Mouse (Mus musculus) limb, embryonic 12.5 days (tissue): Measurements from ENCODE around the gene Stard7. TPM values are rescaled to one million over a fixed set of nuclear protein-coding genes. Genes with fewer than 3 reads are reported as not detected.

Source experiments
- ATAC-seq: fragments of 200-750 bp; cut with Nextera tagmentation; 2 replicates; pipeline ENCODE4 v1.8.0; 2017; ENCODE audit warnings: low read depth, moderate TSS enrichment; ENCODE audit not compliant: insufficient number of reproducible peaks, insufficient read depth, low FRiP score, low TSS enrichment
- H3K27ac ChIP-seq: fragments of 300-500 bp; sonication (generic); 2 replicates; pipeline ENCODE4 v1.5.1; 2016; ENCODE audit warnings: mild to moderate bottlenecking, moderate library complexity
- H3K27me3 ChIP-seq: fragments of 300-500 bp; sonication (generic); 2 replicates; pipeline ENCODE4 v1.6.1; 2016; ENCODE audit warnings: mild to moderate bottlenecking, moderate library complexity
- H3K36me3 ChIP-seq: fragments of 300-500 bp; sonication (generic); 2 replicates; pipeline ENCODE4 v1.6.1; 2016; ENCODE audit warnings: mild to moderate bottlenecking, moderate library complexity
- H3K4me1 ChIP-seq: fragments of 300-500 bp; sonication (generic); replicated peaks from 2 replicates; pipeline ENCODE4 v1.6.1; 2016
- H3K4me2 ChIP-seq: fragments of 300-500 bp; sonication (generic); 2 replicates; pipeline ENCODE4 v1.6.1; 2016; ENCODE audit warnings: mild to moderate bottlenecking, moderate library complexity
- H3K4me3 ChIP-seq: fragments of 300-500 bp; sonication (generic); replicated peaks from 2 replicates; pipeline ENCODE4 v1.5.1; 2016; ENCODE audit warnings: mild to moderate bottlenecking
- H3K9ac ChIP-seq: fragments of 300-500 bp; sonication (generic); replicated peaks from 2 replicates; pipeline ENCODE4 v1.6.1; 2016; ENCODE audit warnings: mild to moderate bottlenecking, moderate library complexity
- H3K9me3 ChIP-seq: fragments of 300-500 bp; sonication (generic); 2 replicates; pipeline ENCODE4 v1.6.1; 2016; ENCODE audit warnings: mild to moderate bottlenecking, moderate library complexity
- WGBS: fragments of 180-500 bp; shearing (Covaris S2); methylation state at CpG from one replicate; pipeline ENCODE4 v1.1.7; 2016; 5-methylcytosine and 5-hydroxymethylcytosine counted together
- polyA plus RNA-seq: library from polyadenylated mRNA; unstranded; fragments of >200 nt; fragmentation: Nextera tagmentation; extraction: Ambion mirVana; gene quantifications from 2 replicates; pipeline ENCODE4 v1.2.1, GENCODE M21; 2016

Stard7 gene
- polyA plus RNA-seq, 1 experiment from 2014 or later = 86.5 TPM

DNA sequence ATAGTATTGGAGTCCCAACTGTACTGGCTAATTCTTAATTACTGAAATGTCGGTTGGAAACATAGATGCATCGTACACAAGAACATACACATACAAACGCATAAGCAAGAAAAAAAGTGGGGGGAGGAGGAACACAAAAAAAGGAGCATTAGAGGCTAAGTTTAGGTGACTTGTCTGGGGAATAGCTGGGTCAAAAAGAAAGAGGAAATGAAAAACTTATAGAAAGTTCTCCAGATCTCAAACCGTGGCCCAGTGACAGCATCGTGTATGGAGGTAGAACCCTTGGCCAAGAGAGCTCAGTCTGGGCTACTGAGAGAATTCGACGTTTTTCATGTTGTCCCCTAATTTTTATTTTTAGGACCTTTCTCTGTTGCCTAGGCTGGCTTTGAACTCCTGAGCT is 40.7 kb downstream of the Stard7 start:
- Histone ChIP-seq H3K4me3 (no peak overlapping the region), H3K36me3 (no peaks in the 10 kb centered on the region), H3K27ac (no peak overlapping the region), H3K4me1 (no peaks in the 10 kb centered on the region), H3K9me3 (no peaks in the 10 kb centered on the region), H3K9ac (no peak overlapping the region), H3K27me3 (no peaks in the 10 kb centered on the region), H3K4me2 (no peak overlapping the region)
- no peak for ATAC-seq
- 89% methylated on average over 7 of the region's 7 CpGs for WGBS

DNA sequence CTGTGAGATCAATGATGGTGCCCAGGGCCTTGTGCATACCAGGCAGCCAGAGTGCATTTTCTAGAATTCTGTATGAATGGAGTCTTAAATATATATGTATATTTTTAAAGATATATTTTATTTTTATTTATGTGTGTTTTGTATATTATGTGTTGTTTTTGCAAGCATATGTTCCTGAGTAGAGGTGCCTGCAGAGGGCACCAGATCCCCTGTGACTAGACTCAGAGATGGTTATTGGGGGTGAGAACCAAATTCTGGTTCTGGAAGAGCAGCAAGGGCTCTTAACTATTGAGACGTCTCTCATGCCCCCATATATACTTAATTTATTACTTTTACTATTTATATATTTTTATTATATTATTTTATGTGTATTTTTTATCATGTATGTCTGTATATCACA is 41.2 kb downstream of the Stard7 start:
- H3K9me3 ChIP-seq = no peaks in the 10 kb centered on the region
- no peak for ATAC-seq

DNA sequence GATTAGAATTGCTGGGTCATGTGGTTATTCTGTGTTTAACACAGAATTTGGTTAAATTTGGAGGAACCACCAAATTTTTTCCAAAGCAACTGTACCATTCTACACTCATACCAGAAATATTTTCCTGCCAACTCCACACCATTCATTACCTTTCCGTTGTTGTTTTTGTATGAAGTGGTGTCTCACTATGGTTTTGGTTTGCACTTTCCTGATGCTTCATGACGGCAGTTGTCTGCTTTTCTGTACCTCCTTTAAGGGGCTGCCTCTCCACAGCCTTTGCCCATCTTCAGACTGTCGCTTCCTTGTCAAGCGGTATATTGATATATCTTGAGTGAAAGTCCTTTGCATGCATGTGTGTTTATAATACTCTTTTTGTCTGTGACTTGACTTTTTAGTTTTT is 42.8 kb downstream of the Stard7 start:
- no peaks in the 10 kb centered on the region for H3K9me3 ChIP-seq
- no peak for ATAC-seq
- H3K27ac ChIP-seq = no peak overlapping the region
- H3K36me3 ChIP-seq = no peaks in the 10 kb centered on the region
- no peak overlapping the region for H3K9ac ChIP-seq
- H3K4me2 ChIP-seq = no peak overlapping the region
- no peaks in the 10 kb centered on the region for H3K4me1 ChIP-seq
- WGBS = 96% methylated on average over 4 of the region's 4 CpGs
- H3K27me3 ChIP-seq = no peaks in the 10 kb centered on the region
- no peak overlapping the region for H3K4me3 ChIP-seq

More for the DNA sequence above, 41.2 kb downstream of the Stard7 start:
- Histone ChIP-seq H3K27ac (no peak overlapping the region), H3K4me2 (no peak overlapping the region), H3K9ac (no peak overlapping the region), H3K4me3 (no peak overlapping the region), H3K27me3 (no peaks in the 10 kb centered on the region), H3K4me1 (no peaks in the 10 kb centered on the region), H3K36me3 (no peaks in the 10 kb centered on the region)
- WGBS = 87% methylated on average over 1 of the region's 1 CpGs

DNA sequence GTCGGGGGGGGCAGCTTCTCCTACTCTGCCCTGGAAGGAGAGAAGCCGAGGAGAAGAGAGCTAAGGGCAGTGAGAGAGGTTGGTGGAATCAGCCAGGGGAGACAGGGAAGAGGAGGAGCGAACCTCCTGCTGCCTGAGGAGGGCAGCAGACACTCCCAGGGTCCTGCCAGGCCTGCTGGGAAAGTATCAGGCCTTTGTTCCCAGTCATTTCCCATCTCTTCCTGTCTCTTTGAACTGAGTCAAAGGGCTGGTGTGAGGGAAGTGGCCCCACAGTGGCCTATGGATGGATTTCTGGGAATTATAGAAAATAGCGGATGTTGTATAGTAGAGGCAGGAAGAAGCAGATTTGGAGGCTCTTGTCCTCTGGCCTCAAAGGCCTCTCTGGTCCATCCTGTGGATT is 43.9 kb downstream of the Stard7 start:
- Histone ChIP-seq H3K9me3 (no peaks in the 10 kb centered on the region), H3K4me2 (no peak overlapping the region), H3K36me3 (no peaks in the 10 kb centered on the region), H3K9ac (no peak overlapping the region), H3K4me1 (no peaks in the 10 kb centered on the region), H3K27ac (no peak overlapping the region), H3K4me3 (no peak overlapping the region), H3K27me3 (no peaks in the 10 kb centered on the region; the same call in 1 of the 2 replicates)
- WGBS = 69% methylated on average over 4 of the region's 4 CpGs
- ATAC-seq = no peak

- no peak overlapping the region for H3K27ac ChIP-seq
- H3K4me3 ChIP-seq = no peak overlapping the region
- H3K4me2 ChIP-seq = no peak overlapping the region
- no peak overlapping the region for H3K9ac ChIP-seq
- no peaks in the 10 kb centered on the region; the same call in 1 of the 2 replicates for H3K27me3 ChIP-seq
- no peaks in the 10 kb centered on the region for H3K36me3 ChIP-seq
- no peaks in the 10 kb centered on the region for H3K9me3 ChIP-seq
- H3K4me1 ChIP-seq = no peaks in the 10 kb centered on the region
- no peak for ATAC-seq
- 81% methylated on average over 6 of the region's 6 CpGs for WGBS
These were observed 44.6 kb downstream of the Stard7 start for GRCm38 (mm10) chr2:127314467-127315154.

DNA sequence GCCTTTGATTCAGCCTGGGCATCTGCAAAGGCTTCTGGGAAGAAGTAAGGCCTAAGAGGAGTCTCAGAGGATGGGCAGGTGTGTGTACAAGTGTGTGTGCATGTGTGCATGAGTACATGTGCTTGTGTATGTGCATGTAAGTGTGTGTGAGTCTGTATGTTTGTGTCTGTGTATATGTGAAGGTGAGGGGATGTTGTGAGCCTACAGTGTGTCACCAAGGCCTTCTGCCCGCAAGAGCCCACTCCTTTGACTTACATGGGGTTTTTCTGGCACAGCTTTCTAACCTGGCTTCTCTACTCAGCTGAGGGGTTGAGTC is 45.1 kb downstream of the Stard7 start:
- no peak for ATAC-seq
- H3K4me1 ChIP-seq = no peaks in the 10 kb centered on the region
- 78% methylated on average over 1 of the region's 1 CpGs for WGBS
- no peak overlapping the region for H3K4me3 ChIP-seq
- no peaks in the 10 kb centered on the region for H3K36me3 ChIP-seq
- H3K27ac ChIP-seq = no peak overlapping the region
- H3K9me3 ChIP-seq = no peaks in the 10 kb centered on the region
- no peak overlapping the region for H3K9ac ChIP-seq
- H3K4me2 ChIP-seq = no peak overlapping the region
- H3K27me3 ChIP-seq = no peaks in the 10 kb centered on the region; the same call in 1 of the 2 replicates

DNA sequence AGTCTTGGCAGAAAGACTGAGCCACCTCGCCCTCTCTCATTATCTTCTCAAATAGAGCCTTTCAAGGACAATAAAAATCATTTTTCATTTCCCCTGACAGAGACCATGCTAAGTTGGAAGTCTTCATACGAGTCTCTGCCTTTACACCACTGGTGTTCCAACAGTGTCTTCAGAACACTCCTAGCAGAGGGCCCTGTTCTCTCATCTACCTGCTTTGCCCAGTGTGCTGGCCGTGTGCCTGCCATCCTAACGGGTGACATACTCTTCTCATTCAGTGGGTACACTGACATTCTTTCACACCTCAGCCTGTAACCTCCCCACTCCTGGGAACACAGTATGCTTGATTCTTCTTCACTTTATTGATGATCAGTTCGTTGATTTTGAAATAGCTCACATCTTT is 46.4 kb downstream of the Stard7 start:
- Histone ChIP-seq H3K36me3 (no peaks in the 10 kb centered on the region), H3K9ac (no peak overlapping the region), H3K4me2 (no peak overlapping the region), H3K4me1 (no peaks in the 10 kb centered on the region), H3K27ac (no peak overlapping the region), H3K27me3 (no peaks in the 10 kb centered on the region; the same call in 1 of the 2 replicates), H3K9me3 (no peaks in the 10 kb centered on the region), H3K4me3 (no peak overlapping the region)
- WGBS = 82% methylated on average over 5 of the region's 5 CpGs
- no peak for ATAC-seq

DNA sequence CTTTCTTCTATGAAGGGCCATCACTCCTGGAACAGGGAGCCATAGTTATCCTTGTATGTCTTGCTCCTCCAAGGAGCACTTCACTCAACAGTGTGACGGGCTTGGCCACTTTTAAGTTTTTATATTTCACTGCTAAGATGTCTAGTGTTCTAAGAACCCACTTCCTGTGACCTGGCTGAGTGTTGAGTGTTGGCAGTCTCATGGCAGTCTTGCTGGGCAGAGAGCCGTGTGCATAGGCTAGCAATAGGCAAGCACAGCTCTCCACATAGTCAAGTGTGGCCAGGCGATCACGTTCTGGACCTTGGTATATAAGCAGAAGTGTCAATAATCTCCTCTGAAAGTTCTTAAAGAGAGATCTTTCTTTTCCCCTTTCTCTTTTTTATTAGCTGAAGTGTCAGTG is 48.1 kb downstream of the Stard7 start:
- H3K4me2 ChIP-seq = no peak overlapping the region
- no peak for ATAC-seq
- no peaks in the 10 kb centered on the region; the same call in 1 of the 2 replicates for H3K27me3 ChIP-seq
- no peak overlapping the region for H3K27ac ChIP-seq
- no peak overlapping the region for H3K9ac ChIP-seq
- no peaks in the 10 kb centered on the region for H3K4me1 ChIP-seq
- no peaks in the 10 kb centered on the region for H3K36me3 ChIP-seq
- no peaks in the 10 kb centered on the region for H3K9me3 ChIP-seq
- 91% methylated on average over 4 of the region's 4 CpGs for WGBS
- H3K4me3 ChIP-seq = no peak overlapping the region

GRCm38 (mm10) chr2:127319071-127319470 is 49.1 kb downstream of the Stard7 start:
- 77% methylated on average over 4 of the region's 4 CpGs for WGBS
- Histone ChIP-seq H3K27ac (no peak overlapping the region), H3K4me2 (no peak overlapping the region), H3K27me3 (no peaks in the 10 kb centered on the region; the same call in 1 of the 2 replicates), H3K9ac (no peak overlapping the region), H3K9me3 (no peaks in the 10 kb centered on the region), H3K4me1 (no peaks in the 10 kb centered on the region), H3K4me3 (no peak overlapping the region), H3K36me3 (no peaks in the 10 kb centered on the region)
- ATAC-seq = no peak

GRCm38 (mm10) chr2:127322671-127323285 is 52.8 kb downstream of the Stard7 start:
- ATAC-seq = no peak
- H3K4me3 ChIP-seq = no peak overlapping the region
- 81% methylated on average over 6 of the region's 6 CpGs for WGBS
- no peak overlapping the region for H3K4me2 ChIP-seq
- H3K27me3 ChIP-seq = no peaks in the 10 kb centered on the region; the same call in 1 of the 2 replicates
- no peaks in the 10 kb centered on the region for H3K9me3 ChIP-seq
- no peak overlapping the region for H3K27ac ChIP-seq
- H3K4me1 ChIP-seq = no peaks in the 10 kb centered on the region
- no peak overlapping the region for H3K9ac ChIP-seq
- no peaks in the 10 kb centered on the region for H3K36me3 ChIP-seq

- no peaks in the 10 kb centered on the region for H3K9me3 ChIP-seq
- H3K4me3 ChIP-seq = no peak overlapping the region
- no peak overlapping the region for H3K9ac ChIP-seq
- H3K4me2 ChIP-seq = no peak overlapping the region
- H3K4me1 ChIP-seq = no peaks in the 10 kb centered on the region; the same call in 1 of the 2 replicates
- 64% methylated on average over 1 of the region's 1 CpGs for whole genome bisulfite sequencing
- no peaks in the 10 kb centered on the region for H3K36me3 ChIP-seq
- no peak overlapping the region for H3K27ac ChIP-seq
- no peak for ATAC-seq
- H3K27me3 ChIP-seq = no peaks in the 10 kb centered on the region
These were observed 53.6 kb downstream of the Stard7 start for GRCm38 (mm10) chr2:127323667-127324066.

DNA sequence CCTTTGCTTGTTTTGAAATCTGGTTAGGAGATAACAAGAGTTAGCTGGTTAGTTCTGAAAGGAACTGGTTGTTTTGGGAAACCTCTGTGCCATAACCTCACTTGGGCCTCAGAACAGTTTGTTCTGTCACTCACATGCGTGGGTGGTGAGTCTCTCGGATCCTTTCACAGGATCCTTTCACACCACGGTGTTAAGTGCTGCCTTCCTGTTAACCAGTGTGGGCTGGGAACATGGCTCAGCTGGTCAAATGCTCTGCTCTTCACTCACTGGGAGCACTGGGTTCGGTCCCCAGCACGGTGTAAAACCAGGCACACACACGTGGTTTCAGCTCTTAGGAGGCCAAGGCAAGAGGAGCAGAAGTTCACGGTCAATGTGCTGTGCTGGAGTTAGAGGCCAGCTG is 54.4 kb downstream of the Stard7 start:
- no peak overlapping the region for H3K27ac ChIP-seq
- H3K9ac ChIP-seq = no peak overlapping the region
- no peaks in the 10 kb centered on the region; the same call in 1 of the 2 replicates for H3K4me1 ChIP-seq
- no peak for ATAC-seq
- H3K4me2 ChIP-seq = no peak overlapping the region
- no peaks in the 10 kb centered on the region for H3K27me3 ChIP-seq
- WGBS = 44% methylated on average over 7 of the region's 7 CpGs
- H3K36me3 ChIP-seq = no peaks in the 10 kb centered on the region
- no peaks in the 10 kb centered on the region for H3K9me3 ChIP-seq
- H3K4me3 ChIP-seq = no peak overlapping the region
